Comparison of ENCODE assay signal across 11 mouse cellular contexts in the genomic region with DNA sequence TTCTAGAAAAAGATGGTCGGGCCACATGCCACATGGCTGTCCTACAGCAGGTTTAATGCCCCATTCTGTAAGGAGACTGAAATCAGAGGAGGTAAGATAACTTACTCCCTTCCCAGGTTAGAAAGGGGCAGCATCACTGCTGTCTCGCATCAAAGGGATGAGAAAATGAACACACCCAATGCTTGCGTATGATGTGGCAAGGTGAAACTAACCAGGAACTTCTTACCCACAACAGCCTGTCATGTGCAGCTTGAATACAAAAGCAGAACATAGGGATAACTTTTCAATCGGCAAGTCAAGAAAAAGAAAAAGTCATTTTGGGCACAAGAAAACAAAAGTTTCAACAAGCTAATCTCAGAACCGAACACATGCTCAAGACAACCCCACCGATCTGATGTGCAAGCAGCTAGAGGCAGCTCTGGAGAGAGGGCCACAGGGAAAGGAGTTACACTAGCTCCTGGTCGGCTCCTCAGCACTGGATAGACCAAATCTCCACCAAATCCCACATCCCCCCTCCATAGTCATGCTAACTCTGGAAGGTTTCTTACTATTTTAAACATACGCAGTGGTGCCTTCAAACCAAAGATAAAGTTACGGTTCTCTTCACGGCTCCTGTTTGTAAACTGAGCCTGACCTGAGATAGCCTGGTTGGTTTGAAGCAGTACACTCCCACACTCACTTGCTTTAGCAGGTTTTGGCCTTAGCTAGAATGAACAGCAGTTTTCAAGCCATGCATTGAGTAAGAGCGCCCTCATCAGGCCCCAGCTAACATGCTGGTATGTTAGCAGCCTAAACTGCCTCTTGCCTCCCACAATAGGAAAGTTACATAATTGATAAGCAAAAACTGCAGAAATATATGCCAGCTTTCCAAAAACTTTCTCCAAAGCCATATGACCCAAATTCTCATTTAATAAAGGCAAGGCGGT. TPM values are rescaled to one million over a fixed set of nuclear protein-coding genes. Genes with fewer than 3 reads are reported as not detected.
DNase-seq lines count a peak whose midpoint lies in the region; ATAC-seq and TF ChIP-seq lines count a peak whose summit lies in the region.
"Had no signal": no experiment of that assay in that cellular context is flagged by ENCODE, and none has a peak within 500 bp of the region (broad histone marks: within the 10 kb centered on the region; RNA-seq: fewer than 3 reads in every experiment).

No protein-coding gene starts in this region.

- no peak overlapping the region for H3K9ac ChIP-seq in forebrain, embryonic 11.5 days (ENCODE audit: low read length)
- no peak overlapping the region for H3K9ac ChIP-seq in neural tube, embryonic 13.5 days
- H3K9ac ChIP-seq: stomach, embryonic 15.5 days had no signal

- TF ChIP-seq POLR2A in bone marrow, adult 2 months (IDR thresholded peaks at IDR 0.05; ENCODE audit: borderline replicate concordance, control insufficient read depth, low read depth, low read length) = no peak

- no peaks in the 10 kb centered on the region for H3K36me3 ChIP-seq in forebrain, embryonic 11.5 days (ENCODE audit: control insufficient read depth, insufficient read depth, low read length)
- H3K36me3 ChIP-seq in neural tube, embryonic 13.5 days = no peaks in the 10 kb centered on the region
- H3K36me3 ChIP-seq: G1E; stomach, embryonic 15.5 days had no signal

- no peak overlapping the region for H3K4me2 ChIP-seq in forebrain, embryonic 11.5 days (ENCODE audit: low read depth, low read length, severe bottlenecking)
- H3K4me2 ChIP-seq in neural tube, embryonic 13.5 days = no peak overlapping the region
- H3K4me2 ChIP-seq: stomach, embryonic 15.5 days had no signal

- H3K27ac ChIP-seq in gastrocnemius, adult 2 months = no peak overlapping the region
- no peak overlapping the region for H3K27ac ChIP-seq in bone marrow, adult 2 months (ENCODE audit: control insufficient read depth, insufficient read depth, low read depth, low read length, poor library complexity)
- no peak overlapping the region for H3K27ac ChIP-seq in forebrain, embryonic 11.5 days (ENCODE audit: low read depth, low read length)
- H3K27ac ChIP-seq in neural tube, embryonic 13.5 days (replicated peaks) = no peak overlapping the region
- H3K27ac ChIP-seq: stomach, embryonic 15.5 days had no signal

- no peak overlapping the region for H3K4me3 ChIP-seq in gastrocnemius, adult 2 months
- no peak overlapping the region for H3K4me3 ChIP-seq in bone marrow, adult 2 months (replicated peaks; ENCODE audit: control insufficient read depth, low read depth, low read length)
- H3K4me3 ChIP-seq in forebrain, embryonic 11.5 days (ENCODE audit: low read depth, low read length) = no peak overlapping the region
- H3K4me3 ChIP-seq in neural tube, embryonic 13.5 days = no peak overlapping the region
- H3K4me3 ChIP-seq: stomach, embryonic 15.5 days had no signal

- no peaks in the 10 kb centered on the region for H3K27me3 ChIP-seq in forebrain, embryonic 11.5 days (ENCODE audit: control insufficient read depth, insufficient read depth, low read length)
- H3K27me3 ChIP-seq in neural tube, embryonic 13.5 days = no peaks in the 10 kb centered on the region
- H3K27me3 ChIP-seq: stomach, embryonic 15.5 days had no signal

- intact Hi-C loops in gastrocnemius, adult 2 months (cut with DNase I) = no loop called here
- intact Hi-C loops in left cerebral cortex, postnatal 4 days (cut with DNase I) = loop anchor here (2.0 to 10.0 kb wide), 4 partner anchors 167 to 1547 kb away; partner anchors contain the start of gene Rasgef1b

- no peak for DNase-seq in gastrocnemius, adult 2 months
- DNase-seq in gastrocnemius, adult 18-20 months (ENCODE audit: low spot score) = no peak
- DNase-seq in forebrain, embryonic 11.5 days (ENCODE audit: low spot score) = peak; percentile 76
- DNase-seq in kidney, adult 8-10 months = peak; percentile 29 to 57
- peak; percentile 81 for DNase-seq in left cerebral cortex, postnatal 4 days
- no peak for DNase-seq in urinary bladder, postnatal 25 days (ENCODE audit: low spot score)

- H3K9me3 ChIP-seq in forebrain, embryonic 11.5 days (ENCODE audit: control insufficient read depth, low read length) = no peaks in the 10 kb centered on the region
- H3K9me3 ChIP-seq in neural tube, embryonic 13.5 days = no peaks in the 10 kb centered on the region
- H3K9me3 ChIP-seq: stomach, embryonic 15.5 days had no signal

- no peak for ATAC-seq in forebrain, embryonic 11.5 days (replicated peaks; ENCODE audit: low FRiP score)
- ATAC-seq in neural tube, embryonic 13.5 days (ENCODE audit: low read depth) = peak; percentile 63; the same call in 1 of the 2 replicates

- no peaks in the 10 kb centered on the region; the same call in 1 of the 2 replicates for H3K4me1 ChIP-seq in bone marrow, adult 2 months (ENCODE audit: control insufficient read depth, insufficient read depth, low read length)
- H3K4me1 ChIP-seq in forebrain, embryonic 11.5 days (replicated peaks; ENCODE audit: control insufficient read depth, insufficient read depth, low read length) = no peaks in the 10 kb centered on the region
- no peaks in the 10 kb centered on the region for H3K4me1 ChIP-seq in neural tube, embryonic 13.5 days (replicated peaks)
- H3K4me1 ChIP-seq: stomach, embryonic 15.5 days had no signal

- peak; percentile 54 for TF ChIP-seq CTCF in gastrocnemius, adult 2 months (IDR thresholded peaks at IDR 0.05)
- TF ChIP-seq CTCF in bone marrow, adult 2 months (IDR thresholded peaks at IDR 0.05; ENCODE audit: control insufficient read depth, insufficient read depth, low read length) = 0 out of 2 replicates have a peak, but pooled peaks have one; percentile 12

- 73% methylated on average over 12 of the region's 12 CpGs for WGBS in bone marrow, adult 2 months
- WGBS in forebrain, embryonic 11.5 days = 66% methylated on average over 12 of the region's 12 CpGs
- WGBS in neural tube, embryonic 13.5 days = 69% methylated on average over 12 of the region's 12 CpGs

RNA-seq across cellular contexts. Expression of gene Vamp9, which starts 14.3 kb away (rescaled TPM):
- total RNA-seq in gastrocnemius, adult 2 months (2021) = not detected
- not detected for total RNA-seq in gastrocnemius, adult 18-20 months (2021)
- polyA plus RNA-seq in bone marrow, adult 2 months (2011; ENCODE audit: insufficient read depth, insufficient read length, low replicate concordance, missing spikeins) = not detected in 2 replicates
- polyA plus RNA-seq in forebrain, embryonic 11.5 days (2014; fragmentation: Nextera tagmentation; extraction: Ambion mirVana) = 0.51 TPM in 1 of 2 replicates, not detected in the other
- not detected for total RNA-seq in left cerebral cortex, postnatal 4 days (2021)
- 0.40 and 0.69 TPM in 2 replicates for polyA plus RNA-seq in neural tube, embryonic 13.5 days (2015; fragmentation: Nextera tagmentation; extraction: Ambion mirVana)
- total RNA-seq: G1E had no signal
- polyA plus RNA-seq: G1E; large intestine, adult 2 months had no signal

Comparison
In these comparisons a context has a peak if more than half of its experiments do, and no peak if none do; other contexts are left out.
1. DNase-seq: peak in forebrain, embryonic 11.5 days (single experiment), kidney, adult 8-10 months (2 of 2) and left cerebral cortex, postnatal 4 days (single experiment); none in gastrocnemius, adult 2 months (single experiment), gastrocnemius, adult 18-20 months (single experiment) and urinary bladder, postnatal 25 days (single experiment).